Mouse (Mus musculus): ENCODE data around the gene Ppp1r9a. TPM values are rescaled to one million over a fixed set of nuclear protein-coding genes. Genes with fewer than 3 reads are reported as not detected.

Gene Ppp1r9a
- polyA plus RNA-seq, 2 experiments = 18.9 to 33.8 TPM

GRCm38 (mm10) chr6:5052309-5052708 is 149.6 kb downstream of the Ppp1r9a start:
- TF ChIP-seq POLR2A (IDR thresholded peaks at IDR 0.05; ENCODE audit: borderline replicate concordance, extremely low read depth, insufficient read depth, insufficient read length) = no peak
- 53% methylated on average over 2 of the region's 2 CpGs for WGBS
- no peaks in the 10 kb centered on the region for H3K27me3 ChIP-seq (ENCODE audit: control insufficient read depth, insufficient read depth, low read length)
- H3K9me3 ChIP-seq (ENCODE audit: control insufficient read depth, low read length) = no peaks in the 10 kb centered on the region
- peaks cover under 1% of the 10 kb centered on the region; the same call in 1 of the 2 replicates for H3K36me3 ChIP-seq (ENCODE audit: control insufficient read depth, insufficient read depth, low read length)
- no peak overlapping the region for H3K4me3 ChIP-seq (replicated peaks; ENCODE audit: low read length)
- H3K27ac ChIP-seq (replicated peaks; ENCODE audit: low read depth, low read length) = no peak overlapping the region
- H3K4me1 ChIP-seq (ENCODE audit: control insufficient read depth, insufficient read depth, low read length) = no peaks in the 10 kb centered on the region
- H3K4me2 ChIP-seq (replicated peaks; ENCODE audit: low read depth, low read length, severe bottlenecking) = no peak overlapping the region
- no peak overlapping the region for H3K9ac ChIP-seq (ENCODE audit: low read depth, low read length, severe bottlenecking)
- DNase-seq (ENCODE audit: low spot score) (no peak), ATAC-seq (ENCODE audit: low FRiP score, low read depth) (no peak)

DNA sequence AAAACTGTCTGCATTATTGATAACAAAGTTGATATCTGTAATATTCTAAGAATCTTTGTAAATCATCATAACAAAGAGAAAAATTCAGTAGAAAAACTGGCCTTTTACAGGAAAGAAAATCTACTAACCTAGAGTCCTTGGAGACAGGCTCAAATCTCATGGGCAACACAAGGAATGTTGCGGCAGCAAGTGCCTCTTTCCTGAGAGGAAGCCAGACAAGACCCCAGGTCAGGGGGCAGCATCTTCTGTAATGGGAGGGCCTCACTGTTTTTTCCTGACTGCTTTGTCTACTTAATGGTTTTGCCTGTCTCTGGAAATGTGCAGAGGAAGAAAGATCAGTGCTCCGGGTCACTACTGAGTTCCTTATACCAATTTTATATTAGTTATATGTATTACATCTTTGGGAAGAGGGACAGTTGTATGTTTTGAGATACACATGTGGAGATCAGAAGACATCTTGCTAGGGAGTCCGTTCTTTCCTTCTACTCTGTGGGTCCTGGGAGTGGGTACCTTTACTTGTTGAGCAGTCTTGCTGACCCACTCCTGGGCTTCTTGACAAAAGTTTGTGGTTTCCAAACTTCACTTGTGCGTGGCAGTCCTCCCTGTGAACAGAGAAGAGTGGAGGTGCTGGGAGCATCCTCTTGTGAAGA is 151.9 kb downstream of the Ppp1r9a start:
- DNase-seq (ENCODE audit: low spot score) (no peak), ATAC-seq (ENCODE audit: low FRiP score, low read depth) (no peak)
- Histone ChIP-seq H3K4me2 (replicated peaks; ENCODE audit: low read depth, low read length, severe bottlenecking) (no peak overlapping the region), H3K9ac (ENCODE audit: low read depth, low read length, severe bottlenecking) (no peak overlapping the region), H3K4me3 (replicated peaks; ENCODE audit: low read length) (no peak overlapping the region), H3K27ac (replicated peaks; ENCODE audit: low read depth, low read length) (no peak overlapping the region), H3K9me3 (ENCODE audit: control insufficient read depth, low read length) (no peaks in the 10 kb centered on the region), H3K27me3 (ENCODE audit: control insufficient read depth, insufficient read depth, low read length) (no peaks in the 10 kb centered on the region), H3K4me1 (ENCODE audit: control insufficient read depth, insufficient read depth, low read length) (no peaks in the 10 kb centered on the region), H3K36me3 (ENCODE audit: control insufficient read depth, insufficient read depth, low read length) (no peaks in the 10 kb centered on the region)
- 82% methylated on average over 4 of the region's 4 CpGs for WGBS
- no peak for TF ChIP-seq POLR2A (IDR thresholded peaks at IDR 0.05; ENCODE audit: borderline replicate concordance, extremely low read depth, insufficient read depth, insufficient read length)

DNA sequence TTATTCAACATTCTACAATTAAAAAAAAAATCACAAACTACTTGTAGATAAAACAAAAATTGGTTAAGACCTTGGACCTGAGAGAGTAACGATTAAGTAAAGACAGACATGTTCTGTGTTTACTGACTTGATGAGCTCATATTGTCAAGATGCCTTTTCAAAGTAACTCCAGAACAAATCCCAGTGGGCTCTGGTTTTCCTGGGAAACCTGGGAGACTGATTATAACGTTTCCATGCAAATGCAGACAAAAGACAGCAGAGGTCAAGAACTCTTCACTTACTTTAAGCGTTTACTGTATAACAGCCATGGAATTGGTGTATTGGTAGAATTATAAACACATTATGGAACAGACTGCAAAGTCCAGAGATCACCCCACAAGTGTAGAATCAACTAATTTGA is 172.0 kb downstream of the Ppp1r9a start:
- no peak for TF ChIP-seq POLR2A (IDR thresholded peaks at IDR 0.05; ENCODE audit: borderline replicate concordance, extremely low read depth, insufficient read depth, insufficient read length)
- Histone ChIP-seq H3K4me1 (ENCODE audit: control insufficient read depth, insufficient read depth, low read length) (no peaks in the 10 kb centered on the region), H3K9me3 (ENCODE audit: control insufficient read depth, low read length) (no peaks in the 10 kb centered on the region), H3K4me3 (replicated peaks; ENCODE audit: low read length) (no peak overlapping the region), H3K9ac (ENCODE audit: low read depth, low read length, severe bottlenecking) (no peak overlapping the region), H3K4me2 (replicated peaks; ENCODE audit: low read depth, low read length, severe bottlenecking) (no peak overlapping the region), H3K36me3 (ENCODE audit: control insufficient read depth, insufficient read depth, low read length) (no peaks in the 10 kb centered on the region), H3K27me3 (ENCODE audit: control insufficient read depth, insufficient read depth, low read length) (no peaks in the 10 kb centered on the region), H3K27ac (replicated peaks; ENCODE audit: low read depth, low read length) (no peak overlapping the region)
- no peak for ATAC-seq (ENCODE audit: low FRiP score, low read depth)
- WGBS = 71% methylated on average over 3 of the region's 3 CpGs
- DNase-seq (ENCODE audit: low spot score) = no peak

DNA sequence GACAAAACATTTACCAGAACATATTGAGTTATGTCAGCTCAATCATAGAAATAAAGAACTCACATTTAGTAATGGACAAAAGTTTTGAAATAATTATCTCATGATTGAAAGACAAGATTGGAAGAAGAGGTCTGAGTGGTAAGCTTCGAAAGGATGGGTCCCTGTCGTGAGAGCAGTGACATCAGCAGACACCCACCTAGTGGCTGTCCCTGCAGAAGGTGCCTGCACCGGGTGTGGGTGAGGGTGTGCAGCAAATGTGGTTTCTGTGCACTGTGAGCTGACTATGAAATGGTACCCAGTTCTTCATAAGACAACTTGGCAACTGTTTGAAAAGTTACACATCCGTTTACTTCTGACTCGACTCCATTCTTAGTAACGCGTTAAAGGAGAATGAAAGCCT is 173.0 kb downstream of the Ppp1r9a start:
- Histone ChIP-seq H3K9me3 (ENCODE audit: control insufficient read depth, low read length) (no peaks in the 10 kb centered on the region), H3K27ac (replicated peaks; ENCODE audit: low read depth, low read length) (0 out of 2 replicates have a peak overlapping the region, but pooled peaks have one; percentile 3), H3K36me3 (ENCODE audit: control insufficient read depth, insufficient read depth, low read length) (no peaks in the 10 kb centered on the region), H3K27me3 (ENCODE audit: control insufficient read depth, insufficient read depth, low read length) (no peaks in the 10 kb centered on the region), H3K4me1 (ENCODE audit: control insufficient read depth, insufficient read depth, low read length) (peaks cover 3% of the 10 kb centered on the region), H3K9ac (ENCODE audit: low read depth, low read length, severe bottlenecking) (no peak overlapping the region), H3K4me3 (replicated peaks; ENCODE audit: low read length) (no peak overlapping the region), H3K4me2 (replicated peaks; ENCODE audit: low read depth, low read length, severe bottlenecking) (no peak overlapping the region)
- ATAC-seq (ENCODE audit: low FRiP score, low read depth) = no peak
- DNase-seq (ENCODE audit: low spot score) = no peak
- TF ChIP-seq POLR2A (IDR thresholded peaks at IDR 0.05; ENCODE audit: borderline replicate concordance, extremely low read depth, insufficient read depth, insufficient read length) = no peak
- 87% methylated on average over 7 of the region's 7 CpGs for WGBS

- no peak overlapping the region for H3K4me3 ChIP-seq (replicated peaks; ENCODE audit: low read length)
- no peak overlapping the region for H3K27ac ChIP-seq (replicated peaks; ENCODE audit: low read depth, low read length)
- no peaks in the 10 kb centered on the region for H3K27me3 ChIP-seq (ENCODE audit: control insufficient read depth, insufficient read depth, low read length)
- no peak for ATAC-seq (ENCODE audit: low FRiP score, low read depth)
- no peaks in the 10 kb centered on the region for H3K36me3 ChIP-seq (ENCODE audit: control insufficient read depth, insufficient read depth, low read length)
- peaks cover 12% of the 10 kb centered on the region for H3K4me1 ChIP-seq (ENCODE audit: control insufficient read depth, insufficient read depth, low read length)
- WGBS = 57% methylated on average over 2 of the region's 2 CpGs
- H3K4me2 ChIP-seq (replicated peaks; ENCODE audit: low read depth, low read length, severe bottlenecking) = no peak overlapping the region
- H3K9ac ChIP-seq (ENCODE audit: low read depth, low read length, severe bottlenecking) = no peak overlapping the region
- no peaks in the 10 kb centered on the region for H3K9me3 ChIP-seq (ENCODE audit: control insufficient read depth, low read length)
- peak; percentile 52 for DNase-seq (ENCODE audit: low spot score)
- no peak for TF ChIP-seq POLR2A (IDR thresholded peaks at IDR 0.05; ENCODE audit: borderline replicate concordance, extremely low read depth, insufficient read depth, insufficient read length)
Observed at GRCm38 (mm10) chr6:5078009-5078408, 175.3 kb downstream of the Ppp1r9a start.
